Mouse (Mus musculus): ENCODE results near the gene Ptdss2. TPM values are rescaled to one million over a fixed set of nuclear protein-coding genes. Genes with fewer than 3 reads are reported as not detected.
A peak's percentile ranks its signal among the peaks of the same experiment; 100 is the strongest.

The Ptdss2 gene
- 20.5 TPM for polyA plus RNA-seq (2012; fragmentation: generic; extraction: Trizol)
- long read RNA-seq, experiment 1, transcript Ptdss2-201 (12 exons, 3,624 nt) = major isoform, 33 of 42 reads
- long read RNA-seq, experiment 1, partial matches to known transcripts = 1 of 42 reads
- long read RNA-seq, experiment 1, other reads (novel, unspliced or antisense) = 6 of 42 reads
- long read RNA-seq, experiment 2, transcript Ptdss2-201 (12 exons, 3,624 nt) = major isoform, 165 of 194 reads
- long read RNA-seq, experiment 2, partial matches to known transcripts = 5 of 194 reads
- long read RNA-seq, experiment 2, other reads (novel, unspliced or antisense) = 21 of 194 reads

GRCm38 (mm10) chr7:141122245-141122644 is at the start of gene Ptdss2:
Gene Ptdss2 (plus strand): TSS chr7:141122382.
- Histone ChIP-seq H3K79me2 (ENCODE audit: control insufficient read depth, insufficient read depth) (no peaks in the 10 kb centered on the region), H3K4me3 (ENCODE audit: insufficient read depth, poor library complexity, severe bottlenecking) (peak within 1 kb of the TSS; percentile 33), H3ac (ENCODE audit: control insufficient read depth, insufficient read length, low read depth) (peak within 1 kb of the TSS; percentile 75), H3K27me3 (ENCODE audit: control insufficient read depth, insufficient read depth, insufficient read length) (peaks cover 10% of the 10 kb centered on the region), H3K36me3 (ENCODE audit: control insufficient read depth, insufficient read depth) (no peaks in the 10 kb centered on the region), H3K79me3 (ENCODE audit: low read depth) (no peaks in the 10 kb centered on the region)
- TF ChIP-seq CTCF (IDR thresholded peaks at IDR 0.05; ENCODE audit: control insufficient read depth, insufficient read depth, insufficient read length) = no peak
- TF ChIP-seq MYOD1 (IDR thresholded peaks at IDR 0.05; ENCODE audit: control insufficient read depth, insufficient read length, low read depth) = no peak
- no peak for TF ChIP-seq MAX (IDR thresholded peaks at IDR 0.05)
- TF ChIP-seq FOSL1 (IDR thresholded peaks at IDR 0.05; ENCODE audit: insufficient read depth, low read length, poor library complexity, severe bottlenecking) = no peak
- no peak for TF ChIP-seq CEBPB (IDR thresholded peaks at IDR 0.05; ENCODE audit: low read depth)
- no peak for TF ChIP-seq USF1 (IDR thresholded peaks at IDR 0.05; ENCODE audit: low read depth)
- no peak for TF ChIP-seq MYOG (IDR thresholded peaks at IDR 0.05; ENCODE audit: control insufficient read depth, extremely low read depth, insufficient read length)

- Histone ChIP-seq H3K79me3 (ENCODE audit: low read depth) (no peaks in the 10 kb centered on the region), H3K79me2 (ENCODE audit: control insufficient read depth, insufficient read depth) (no peaks in the 10 kb centered on the region), H3K27me3 (ENCODE audit: control insufficient read depth, insufficient read depth, insufficient read length) (peaks cover 4% of the 10 kb centered on the region), H3K36me3 (ENCODE audit: control insufficient read depth, insufficient read depth) (no peaks in the 10 kb centered on the region), H3K4me3 (ENCODE audit: insufficient read depth, poor library complexity, severe bottlenecking) (no peak overlapping the region), H3ac (ENCODE audit: control insufficient read depth, insufficient read length, low read depth) (no peak overlapping the region)
- no peak for TF ChIP-seq USF1 (IDR thresholded peaks at IDR 0.05; ENCODE audit: low read depth)
- no peak for TF ChIP-seq FOSL1 (IDR thresholded peaks at IDR 0.05; ENCODE audit: insufficient read depth, low read length, poor library complexity, severe bottlenecking)
- no peak for TF ChIP-seq MYOD1 (IDR thresholded peaks at IDR 0.05; ENCODE audit: control insufficient read depth, insufficient read length, low read depth)
- TF ChIP-seq MYOG (IDR thresholded peaks at IDR 0.05; ENCODE audit: control insufficient read depth, extremely low read depth, insufficient read length) = no peak
- TF ChIP-seq CEBPB (IDR thresholded peaks at IDR 0.05; ENCODE audit: low read depth) = no peak
- TF ChIP-seq CTCF (IDR thresholded peaks at IDR 0.05; ENCODE audit: control insufficient read depth, insufficient read depth, insufficient read length) = no peak
- no peak for TF ChIP-seq MAX (IDR thresholded peaks at IDR 0.05)
These were observed 48.4 kb upstream of the Ptdss2 start for GRCm38 (mm10) chr7:141073782-141074181.

GRCm38 (mm10) chr7:141077841-141078240 is 44.3 kb upstream of the Ptdss2 start, which contains the start of gene Pkp3:
Gene Pkp3 (plus strand): TSS chr7:141078218.
- H3K79me2 ChIP-seq (ENCODE audit: control insufficient read depth, insufficient read depth) = no peaks in the 10 kb centered on the region
- H3K36me3 ChIP-seq (ENCODE audit: control insufficient read depth, insufficient read depth) = no peaks in the 10 kb centered on the region
- H3K4me3 ChIP-seq (ENCODE audit: insufficient read depth, poor library complexity, severe bottlenecking) = no peak within 1 kb of the TSS
- TF ChIP-seq MAX (IDR thresholded peaks at IDR 0.05) (no peak), CEBPB (IDR thresholded peaks at IDR 0.05; ENCODE audit: low read depth) (no peak), FOSL1 (IDR thresholded peaks at IDR 0.05; ENCODE audit: insufficient read depth, low read length, poor library complexity, severe bottlenecking) (no peak), USF1 (IDR thresholded peaks at IDR 0.05; ENCODE audit: low read depth) (no peak), MYOD1 (IDR thresholded peaks at IDR 0.05; ENCODE audit: control insufficient read depth, insufficient read length, low read depth) (no peak), CTCF (IDR thresholded peaks at IDR 0.05; ENCODE audit: control insufficient read depth, insufficient read depth, insufficient read length) (no peak), MYOG (IDR thresholded peaks at IDR 0.05; ENCODE audit: control insufficient read depth, extremely low read depth, insufficient read length) (no peak)
- H3ac ChIP-seq (ENCODE audit: control insufficient read depth, insufficient read length, low read depth) = no peak within 1 kb of the TSS
- no peaks in the 10 kb centered on the region for H3K27me3 ChIP-seq (ENCODE audit: control insufficient read depth, insufficient read depth, insufficient read length)
- no peaks in the 10 kb centered on the region for H3K79me3 ChIP-seq (ENCODE audit: low read depth)

GRCm38 (mm10) chr7:141078876-141079275 is 43.3 kb upstream of the Ptdss2 start:
- TF ChIP-seq CEBPB (IDR thresholded peaks at IDR 0.05; ENCODE audit: low read depth) = no peak
- no peak for TF ChIP-seq MAX (IDR thresholded peaks at IDR 0.05)
- TF ChIP-seq FOSL1 (IDR thresholded peaks at IDR 0.05; ENCODE audit: insufficient read depth, low read length, poor library complexity, severe bottlenecking) = no peak
- TF ChIP-seq MYOD1 (IDR thresholded peaks at IDR 0.05; ENCODE audit: control insufficient read depth, insufficient read length, low read depth) = no peak
- no peak for TF ChIP-seq CTCF (IDR thresholded peaks at IDR 0.05; ENCODE audit: control insufficient read depth, insufficient read depth, insufficient read length)
- TF ChIP-seq MYOG (IDR thresholded peaks at IDR 0.05; ENCODE audit: control insufficient read depth, extremely low read depth, insufficient read length) = no peak
- TF ChIP-seq USF1 (IDR thresholded peaks at IDR 0.05; ENCODE audit: low read depth) = no peak
- Histone ChIP-seq H3K79me2 (ENCODE audit: control insufficient read depth, insufficient read depth) (no peaks in the 10 kb centered on the region), H3K36me3 (ENCODE audit: control insufficient read depth, insufficient read depth) (no peaks in the 10 kb centered on the region), H3K4me3 (ENCODE audit: insufficient read depth, poor library complexity, severe bottlenecking) (no peak overlapping the region), H3K27me3 (ENCODE audit: control insufficient read depth, insufficient read depth, insufficient read length) (no peaks in the 10 kb centered on the region), H3ac (ENCODE audit: control insufficient read depth, insufficient read length, low read depth) (no peak overlapping the region), H3K79me3 (ENCODE audit: low read depth) (no peaks in the 10 kb centered on the region)

GRCm38 (mm10) chr7:141079481-141080449 is 42.4 kb upstream of the Ptdss2 start:
- H3K4me3 ChIP-seq (ENCODE audit: insufficient read depth, poor library complexity, severe bottlenecking) = no peak overlapping the region
- no peaks in the 10 kb centered on the region for H3K79me2 ChIP-seq (ENCODE audit: control insufficient read depth, insufficient read depth)
- H3K36me3 ChIP-seq (ENCODE audit: control insufficient read depth, insufficient read depth) = no peaks in the 10 kb centered on the region
- no peaks in the 10 kb centered on the region for H3K79me3 ChIP-seq (ENCODE audit: low read depth)
- H3K27me3 ChIP-seq (ENCODE audit: control insufficient read depth, insufficient read depth, insufficient read length) = no peaks in the 10 kb centered on the region
- TF ChIP-seq FOSL1 (IDR thresholded peaks at IDR 0.05; ENCODE audit: insufficient read depth, low read length, poor library complexity, severe bottlenecking) (no peak), USF1 (IDR thresholded peaks at IDR 0.05; ENCODE audit: low read depth) (no peak), MYOG (IDR thresholded peaks at IDR 0.05; ENCODE audit: control insufficient read depth, extremely low read depth, insufficient read length) (no peak)
- H3ac ChIP-seq (ENCODE audit: control insufficient read depth, insufficient read length, low read depth) = no peak overlapping the region

Measured in C2C12 (cell line).